Mouse (Mus musculus) regulatory T cell (primary cell): ENCODE measurements around the gene Cd274.

ENCODE experiments used
- in situ Hi-C: fragments of 300-600 bp; cut with MboI, MseI; formaldehyde crosslinking; loops from one replicate; pipeline ENCODE4 v1.15.1; 2025; ENCODE audit warnings: high pct_unique_total_duplicates

Gene Cd274

GRCm38 (mm10) chr19:29422796-29423195 is 55.5 kb downstream of the Cd274 start:
- in situ Hi-C loops, result no loop called here

- in situ Hi-C loops, result loop anchor here (10.0 kb wide), 1 partner anchor 226 kb away; no protein-coding TSS in a partner anchor
Measured at GRCm38 (mm10) chr19:29430516-29430915, 63.3 kb downstream of the Cd274 start.

GRCm38 (mm10) chr19:29430953-29431352 is 63.7 kb downstream of the Cd274 start:
- in situ Hi-C loops, result loop anchor here (10.0 kb wide), 1 partner anchor 226 kb away; no protein-coding TSS in a partner anchor

- in situ Hi-C loops, result loop anchor here (10.0 kb wide), 1 partner anchor 232 kb away; no protein-coding TSS in a partner anchor
Measured at GRCm38 (mm10) chr19:29436793-29437479, 69.7 kb downstream of the Cd274 start.
